Mouse (Mus musculus): ENCODE measurements around the gene Kank4. TPM values are rescaled to one million over a fixed set of nuclear protein-coding genes. Genes with fewer than 3 reads are reported as not detected.

Kank4 gene
- polyA plus RNA-seq, 1 experiment from 2014 or later, result not detected

- in situ Hi-C loops (cut with MboI; ENCODE audit: low pct_unique_long_range_greater_than_20kb), result no loop called here
Observed at GRCm38 (mm10) chr4:98796591-98797341, 20.6 kb downstream of the Kank4 start.

GRCm38 (mm10) chr4:98795241-98795640, 22.1 kb downstream of the Kank4 start:
- TF ChIP-seq CTCF (IDR thresholded peaks at IDR 0.05), result no peak
- in situ Hi-C loops (cut with MboI; ENCODE audit: low pct_unique_long_range_greater_than_20kb), result no loop called here
- POLR2A ChIA-PET, result no interaction called here
- CTCF ChIA-PET, result no interaction called here
- no peak for ATAC-seq
- no peak for DNase-seq (ENCODE audit: low read depth, low spot score)
- no peaks in the 10 kb centered on the region for H3K27me3 ChIP-seq

More at GRCm38 (mm10) chr4:98796591-98797341, 20.6 kb downstream of the Kank4 start:
- no peak for DNase-seq (ENCODE audit: low read depth, low spot score)
- POLR2A ChIA-PET, result no interaction called here
- ATAC-seq, result no peak
- no peak for TF ChIP-seq CTCF (IDR thresholded peaks at IDR 0.05)
- CTCF ChIA-PET, result no interaction called here
- no peaks in the 10 kb centered on the region for H3K27me3 ChIP-seq

GRCm38 (mm10) chr4:98793486-98793885, 23.9 kb downstream of the Kank4 start:
- POLR2A ChIA-PET, result no interaction called here
- no peak for TF ChIP-seq CTCF (IDR thresholded peaks at IDR 0.05)
- no peaks in the 10 kb centered on the region for H3K27me3 ChIP-seq
- DNase-seq (ENCODE audit: low read depth, low spot score) (no peak), ATAC-seq (no peak)
- CTCF ChIA-PET, result no interaction called here
- in situ Hi-C loops (cut with MboI; ENCODE audit: low pct_unique_long_range_greater_than_20kb), result no loop called here

GRCm38 (mm10) chr4:98790721-98791120, 26.6 kb downstream of the Kank4 start:
- TF ChIP-seq CTCF (IDR thresholded peaks at IDR 0.05), result no peak
- in situ Hi-C loops (cut with MboI; ENCODE audit: low pct_unique_long_range_greater_than_20kb), result no loop called here
- DNase-seq (ENCODE audit: low read depth, low spot score) (no peak), ATAC-seq (no peak)
- CTCF ChIA-PET, result interaction anchor here (1.1 to 1.6 kb wide), 2 partner anchors 15 to 23 kb away, joined by 3 read pairs; no protein-coding TSS in a partner anchor
- POLR2A ChIA-PET, result no interaction called here
- H3K27me3 ChIP-seq, result no peaks in the 10 kb centered on the region

GRCm38 (mm10) chr4:98789861-98790311, 27.5 kb downstream of the Kank4 start:
- ChIA-PET CTCF (interaction anchor here (0.8 to 1.6 kb wide), 2 partner anchors 16 to 50 kb away, joined by 3 to 6 read pairs; no protein-coding TSS in a partner anchor), POLR2A (no interaction called here)
- in situ Hi-C loops (cut with MboI; ENCODE audit: low pct_unique_long_range_greater_than_20kb), result no loop called here
- ATAC-seq, result no peak
- H3K27me3 ChIP-seq, result no peaks in the 10 kb centered on the region
- no peak for DNase-seq (ENCODE audit: low read depth, low spot score)
- no peak for TF ChIP-seq CTCF (IDR thresholded peaks at IDR 0.05)

- DNase-seq (ENCODE audit: low read depth, low spot score) (peak; percentile 22), ATAC-seq (no peak)
- POLR2A ChIA-PET, result no interaction called here
Observed at GRCm38 (mm10) chr4:98789133-98789765, 28.1 kb downstream of the Kank4 start.

GRCm38 (mm10) chr4:98786281-98786680, 31.1 kb downstream of the Kank4 start:
- ATAC-seq (no peak), DNase-seq (ENCODE audit: low read depth, low spot score) (no peak)
- in situ Hi-C loops (cut with MboI; ENCODE audit: low pct_unique_long_range_greater_than_20kb), result no loop called here
- CTCF ChIA-PET, result no interaction called here
- POLR2A ChIA-PET, result no interaction called here
- TF ChIP-seq CTCF (IDR thresholded peaks at IDR 0.05), result no peak
- H3K27me3 ChIP-seq, result no peaks in the 10 kb centered on the region

More at GRCm38 (mm10) chr4:98789133-98789765, 28.1 kb downstream of the Kank4 start:
- in situ Hi-C loops (cut with MboI; ENCODE audit: low pct_unique_long_range_greater_than_20kb), result no loop called here
- no peaks in the 10 kb centered on the region for H3K27me3 ChIP-seq
- CTCF ChIA-PET, result interaction anchor here (0.8 to 1.6 kb wide), 2 partner anchors 17 to 49 kb away, joined by 3 to 6 read pairs; no protein-coding TSS in a partner anchor
- no peak for TF ChIP-seq CTCF (IDR thresholded peaks at IDR 0.05)

GRCm38 (mm10) chr4:98785851-98786250, 31.5 kb downstream of the Kank4 start:
- ATAC-seq (no peak), DNase-seq (ENCODE audit: low read depth, low spot score) (no peak)
- ChIA-PET POLR2A (no interaction called here), CTCF (no interaction called here)
- no peak for TF ChIP-seq CTCF (IDR thresholded peaks at IDR 0.05)
- in situ Hi-C loops (cut with MboI; ENCODE audit: low pct_unique_long_range_greater_than_20kb), result no loop called here
- H3K27me3 ChIP-seq, result no peaks in the 10 kb centered on the region

GRCm38 (mm10) chr4:98778219-98778618, 39.1 kb downstream of the Kank4 start:
- CTCF ChIA-PET, result no interaction called here
- DNase-seq (ENCODE audit: low read depth, low spot score) (no peak), ATAC-seq (no peak)
- in situ Hi-C loops (cut with MboI; ENCODE audit: low pct_unique_long_range_greater_than_20kb), result no loop called here
- H3K27me3 ChIP-seq, result no peaks in the 10 kb centered on the region
- no peak for TF ChIP-seq CTCF (IDR thresholded peaks at IDR 0.05)
- POLR2A ChIA-PET, result no interaction called here

- no peak for TF ChIP-seq CTCF (IDR thresholded peaks at IDR 0.05)
- CTCF ChIA-PET, result no interaction called here
- ATAC-seq, result no peak
- no peak for DNase-seq (ENCODE audit: low read depth, low spot score)
- in situ Hi-C loops (cut with MboI; ENCODE audit: low pct_unique_long_range_greater_than_20kb), result no loop called here
- POLR2A ChIA-PET, result no interaction called here
- H3K27me3 ChIP-seq, result no peaks in the 10 kb centered on the region
Observed at GRCm38 (mm10) chr4:98777464-98777863, 39.9 kb downstream of the Kank4 start.

- DNase-seq (ENCODE audit: low read depth, low spot score), result no peak
- CTCF ChIA-PET, result no interaction called here
- in situ Hi-C loops (cut with MboI; ENCODE audit: low pct_unique_long_range_greater_than_20kb), result no loop called here
- no peaks in the 10 kb centered on the region for H3K27me3 ChIP-seq
- POLR2A ChIA-PET, result interaction anchor here (0.6 kb wide), 1 partner anchor 907 kb away, joined by 3 read pairs; no protein-coding TSS in a partner anchor
- no peak for TF ChIP-seq CTCF (IDR thresholded peaks at IDR 0.05)
- ATAC-seq, result no peak
Observed at GRCm38 (mm10) chr4:98776721-98777427, 40.5 kb downstream of the Kank4 start.
